Comparison of ENCODE assay signal across 8 mouse cellular contexts in genomic region chr13:54469012-54469354, GRCm38 (mm10). TPM values are rescaled to one million over a fixed set of nuclear protein-coding genes. Genes with fewer than 3 reads are reported as not detected.
DNase-seq lines count a peak whose midpoint lies in the region; ATAC-seq and TF ChIP-seq lines count a peak whose summit lies in the region.

No protein-coding gene starts in this region.

- H3K27me3 ChIP-seq in heart, embryonic 10.5 days (ENCODE audit: insufficient read depth, poor library complexity, severe bottlenecking) = no peaks in the 10 kb centered on the region; the same call in 1 of the 2 replicates
- H3K27me3 ChIP-seq in CH12.LX (replicated peaks) = no peaks in the 10 kb centered on the region
- no peaks in the 10 kb centered on the region for H3K27me3 ChIP-seq in forebrain, embryonic 13.5 days
- H3K27me3 ChIP-seq in liver, embryonic 14.5 days (ENCODE audit: control insufficient read depth, insufficient read depth, low read length) = no peaks in the 10 kb centered on the region

- no peak for TF ChIP-seq CTCF in CH12.LX (conservative IDR thresholded peaks at IDR 0.05 in 1 of 2, IDR thresholded peaks at IDR 0.05 in 1 of 2; ENCODE audit: low read depth in 2 of 2, low read length in 2 of 2)
- no peak for TF ChIP-seq CTCF in liver, embryonic 14.5 days (IDR thresholded peaks at IDR 0.05; ENCODE audit: low read depth)

- no peak for TF ChIP-seq POLR2A in CH12.LX (IDR thresholded peaks at IDR 0.05; ENCODE audit: low read depth, low read length)

- dilution Hi-C loops in CH12.LX (cut with MboI; ENCODE audit: extremely low pct_ligation_motif_present, extremely low pct_unique_long_range_greater_than_20kb, low sequenced_read_pairs) = no loop called here

- H3K27ac ChIP-seq in heart, embryonic 10.5 days = peak overlapping the region; percentile 94
- no peak overlapping the region for H3K27ac ChIP-seq in CH12.LX (ENCODE audit: insufficient read depth, low read depth)
- H3K27ac ChIP-seq in forebrain, embryonic 13.5 days = no peak overlapping the region
- no peak overlapping the region for H3K27ac ChIP-seq in liver, embryonic 14.5 days

- DNase-seq in heart, embryonic 10.5 days (ENCODE audit: low spot score) = no peak
- DNase-seq in heart, postnatal 4 days = no peak
- DNase-seq in CH12.LX (ENCODE audit: extremely low read depth) = no peak
- DNase-seq in liver, embryonic 14.5 days (ENCODE audit: low read depth in 3 of 3, low spot score in 3 of 3) = no peak
- DNase-seq in adrenal gland, adult (ENCODE audit: inconsistent age in 2 of 2, low spot score in 1 of 2) = no peak
- no peak for DNase-seq in cerebellum, adult 8-10 months

- H3K79me2 ChIP-seq in CH12.LX (replicated peaks; ENCODE audit: control insufficient read depth, extremely low read depth, insufficient read depth, poor library complexity, severe bottlenecking) = peaks cover 27% of the 10 kb centered on the region

- in situ Hi-C loops in CH12.LX (cut with MboI; ENCODE audit: low pct_ligation_motif_present, low pct_unique_long_range_greater_than_20kb, low sequenced_read_pairs) = no loop called here

- H3K4me2 ChIP-seq in CH12.LX (ENCODE audit: insufficient read depth, low read depth, poor library complexity, severe bottlenecking) = peak overlapping the region; percentile 48
- H3K4me2 ChIP-seq in forebrain, embryonic 13.5 days = peak overlapping the region; percentile 93
- peak overlapping the region; percentile 89 for H3K4me2 ChIP-seq in liver, embryonic 14.5 days (ENCODE audit: low read depth)

- peaks cover 9% of the 10 kb centered on the region for H3K4me1 ChIP-seq in heart, embryonic 10.5 days
- peaks cover 7 to 8% of the 10 kb centered on the region in 2 experiments for H3K4me1 ChIP-seq in CH12.LX (ENCODE audit: control insufficient read depth in 1 of 2, insufficient read depth in 2 of 2)
- peaks cover 12% of the 10 kb centered on the region for H3K4me1 ChIP-seq in forebrain, embryonic 13.5 days
- H3K4me1 ChIP-seq in liver, embryonic 14.5 days (replicated peaks; ENCODE audit: control insufficient read depth in 2 of 2, insufficient read depth in 2 of 2, low read length in 1 of 2) = peaks cover 4 to 6% of the 10 kb centered on the region in 2 experiments

- no peaks in the 10 kb centered on the region for H3K9me3 ChIP-seq in heart, embryonic 10.5 days
- peaks cover 11% of the 10 kb centered on the region for H3K9me3 ChIP-seq in CH12.LX (replicated peaks; ENCODE audit: low read length)
- H3K9me3 ChIP-seq in forebrain, embryonic 13.5 days (replicated peaks) = peaks cover 7% of the 10 kb centered on the region
- H3K9me3 ChIP-seq in liver, embryonic 14.5 days (ENCODE audit: control insufficient read depth, low read length) = no peaks in the 10 kb centered on the region

- no peak for TF ChIP-seq RAD21 in CH12.LX (IDR thresholded peaks at IDR 0.05; ENCODE audit: low read depth, low read length)

- no peak for TF ChIP-seq EP300 in CH12.LX (IDR thresholded peaks at IDR 0.05; ENCODE audit: low read length)
- TF ChIP-seq EP300 in liver, embryonic 14.5 days (IDR thresholded peaks at IDR 0.05; ENCODE audit: low read depth) = no peak

- peaks cover 38% of the 10 kb centered on the region for H3K36me3 ChIP-seq in heart, embryonic 10.5 days
- peaks cover 24 to 38% of the 10 kb centered on the region in 2 experiments for H3K36me3 ChIP-seq in CH12.LX (replicated peaks in 1 of 2; ENCODE audit: control insufficient read depth in 1 of 2, insufficient read depth in 1 of 2, low read length in 1 of 2)
- H3K36me3 ChIP-seq in forebrain, embryonic 13.5 days (ENCODE audit: poor library complexity, severe bottlenecking) = peaks cover 37% of the 10 kb centered on the region
- H3K36me3 ChIP-seq in liver, embryonic 14.5 days (replicated peaks; ENCODE audit: control insufficient read depth, insufficient read depth, low read depth) = peaks cover 30% of the 10 kb centered on the region

- ATAC-seq in forebrain, embryonic 13.5 days = peak; percentile 74
- ATAC-seq in liver, embryonic 14.5 days (ENCODE audit: insufficient read depth) = peak; percentile 78
- ATAC-seq in frontal cortex, adult (ENCODE audit: low TSS enrichment) = no peak

- peak overlapping the region; percentile 36; the same call in 1 of the 2 replicates for H3K9ac ChIP-seq in CH12.LX (ENCODE audit: insufficient read depth, low read depth)
- 0 out of 2 replicates have a peak overlapping the region, but pooled peaks have one; percentile 81 for H3K9ac ChIP-seq in forebrain, embryonic 13.5 days
- H3K9ac ChIP-seq in liver, embryonic 14.5 days (replicated peaks) = peak overlapping the region; percentile 59

- WGBS in heart, embryonic 10.5 days = 13% methylated on average over 4 of the region's 4 CpGs
- WGBS in forebrain, embryonic 13.5 days = 19% methylated on average over 4 of the region's 4 CpGs
- WGBS in liver, embryonic 14.5 days (ENCODE audit: insufficient replicate concordance) = 9% methylated on average over 4 of the region's 4 CpGs

- peak overlapping the region; percentile 99 for H3K4me3 ChIP-seq in heart, embryonic 10.5 days
- peak overlapping the region; percentile 96 to 100 (median 98) for H3K4me3 ChIP-seq in CH12.LX (replicated peaks in 1 of 3; ENCODE audit: low read depth in 2 of 3, low read length in 2 of 3, poor library complexity in 1 of 3)
- H3K4me3 ChIP-seq in forebrain, embryonic 13.5 days = peak overlapping the region; percentile 66
- peak overlapping the region; percentile 84 to 89 for H3K4me3 ChIP-seq in liver, embryonic 14.5 days (ENCODE audit: insufficient read depth in 1 of 2, low read depth in 2 of 2, low read length in 2 of 2)

TF ChIP-seq in CH12.LX, 34 proteins besides CTCF, POLR2A, EP300 and RAD21:
- TF ChIP-seq MAX (IDR thresholded peaks at IDR 0.05; ENCODE audit: low read length) (no peak), BHLHE40 (IDR thresholded peaks at IDR 0.05; ENCODE audit: low read depth, low read length) (no peak), MAFK (IDR thresholded peaks at IDR 0.05; ENCODE audit: insufficient replicate concordance, low read length) (no peak), NRF1 (IDR thresholded peaks at IDR 0.05; ENCODE audit: low read depth, low read length) (no peak), KAT2A (IDR thresholded peaks at IDR 0.05; ENCODE audit: insufficient replicate concordance, low read length) (no peak), USF1 (IDR thresholded peaks at IDR 0.05; ENCODE audit: low read depth, low read length) (no peak), ZNF384 (IDR thresholded peaks at IDR 0.05; ENCODE audit: low read depth, low read length) (no peak; the same call in none of the 2 replicates), ZKSCAN1 (IDR thresholded peaks at IDR 0.05; ENCODE audit: borderline replicate concordance, low read depth, low read length) (no peak), CHD1 (IDR thresholded peaks at IDR 0.05; ENCODE audit: low read depth, low read length) (no peak), USF2 (conservative IDR thresholded peaks at IDR 0.05; ENCODE audit: low read depth, low read length) (no peak), UBTF (IDR thresholded peaks at IDR 0.05; ENCODE audit: low read depth, low read length) (no peak), CHD2 (IDR thresholded peaks at IDR 0.05; ENCODE audit: low read length) (peak; percentile 15; the same call in 1 of the 2 replicates), JUN (IDR thresholded peaks at IDR 0.05; ENCODE audit: insufficient read depth, low read depth, low read length) (no peak), MYC (IDR thresholded peaks at IDR 0.05; ENCODE audit: low read depth, low read length) (no peak; the same call in none of the 2 replicates), GABPA (IDR thresholded peaks at IDR 0.05; ENCODE audit: insufficient replicate concordance, low read depth, low read length) (no peak), TBP (conservative IDR thresholded peaks at IDR 0.05; ENCODE audit: low read depth, low read length) (no peak), MXI1 (IDR thresholded peaks at IDR 0.05; ENCODE audit: low read depth, low read length) (peak; percentile 2; the same call in 1 of the 2 replicates)
TF ChIP-seq in CH12.LX: peak in this region for 2.

RNA-seq across cellular contexts. Expression of gene Thoc3, which starts 0.3 kb away (rescaled TPM):
- 117 and 141 TPM in 2 replicates for polyA plus RNA-seq in heart, embryonic 10.5 days (2016; fragmentation: Nextera tagmentation; extraction: Ambion mirVana)
- total RNA-seq in heart, postnatal 4 days (2021) = 10 to 100 TPM; 43.4 to 44.0 TPM
- 77.5 and 84.5 TPM in 2 replicates for total RNA-seq in CH12.LX (2012; rRNA removed)
- 72.1 and 81.8 TPM in 2 replicates for total RNA-seq in CH12.LX (2014; rRNA removed)
- polyA plus RNA-seq in CH12.LX (2012; ENCODE audit: insufficient read length, low read depth) = 93.1 and 98.7 TPM in 2 replicates
- polyA plus RNA-seq in forebrain, embryonic 13.5 days (2015; fragmentation: Nextera tagmentation; extraction: Ambion mirVana) = 108 and 113 TPM in 2 replicates
- 15.7 and 21.3 TPM in 2 replicates for polyA plus RNA-seq in liver, embryonic 14.5 days (2012; rRNA removed)
- polyA plus RNA-seq in liver, embryonic 14.5 days (2014; fragmentation: Nextera tagmentation; extraction: Ambion mirVana) = 46.6 and 48.4 TPM in 2 replicates

RNA-seq across cellular contexts. Expression of gene Simc1, which starts 34.6 kb away (rescaled TPM):
- 5.9 and 10.4 TPM in 2 replicates for polyA plus RNA-seq in heart, embryonic 10.5 days (2016; fragmentation: Nextera tagmentation; extraction: Ambion mirVana)
- total RNA-seq in heart, postnatal 4 days (2021) = 1 to 10 TPM; 4.7 to 5.4 TPM
- 6.8 and 8.1 TPM in 2 replicates for total RNA-seq in CH12.LX (2012; rRNA removed)
- total RNA-seq in CH12.LX (2014; rRNA removed) = 4.8 and 6.2 TPM in 2 replicates
- 16.0 and 16.6 TPM in 2 replicates for polyA plus RNA-seq in CH12.LX (2012; ENCODE audit: insufficient read length, low read depth)
- 17.7 and 17.8 TPM in 2 replicates for polyA plus RNA-seq in forebrain, embryonic 13.5 days (2015; fragmentation: Nextera tagmentation; extraction: Ambion mirVana)
- polyA plus RNA-seq in liver, embryonic 14.5 days (2012; rRNA removed) = 2.5 and 2.8 TPM in 2 replicates
- polyA plus RNA-seq in liver, embryonic 14.5 days (2014; fragmentation: Nextera tagmentation; extraction: Ambion mirVana) = 1.5 and 2.0 TPM in 2 replicates
